10 mouse cellular contexts compared by ENCODE assay signal in the genomic region with DNA sequence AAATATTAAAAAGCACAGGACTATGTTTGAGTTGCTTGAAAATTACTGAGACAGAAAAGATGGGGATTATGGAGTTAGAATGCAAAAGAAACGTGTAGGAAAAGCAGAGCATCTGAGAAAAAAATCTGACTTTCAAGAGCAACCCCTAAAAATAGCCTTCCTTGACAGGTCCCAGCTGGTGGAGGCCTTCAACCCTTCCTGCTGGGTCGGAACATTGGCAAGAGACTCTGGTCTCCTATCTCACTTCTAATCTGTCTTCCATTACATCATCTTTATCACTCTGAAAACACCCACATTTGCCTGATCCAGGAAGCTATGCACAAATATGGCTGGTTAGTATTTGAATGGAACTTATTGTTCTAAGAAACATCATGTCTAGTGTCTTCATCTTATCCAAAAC.
DNase-seq lines count a peak whose midpoint lies in the region; ATAC-seq and TF ChIP-seq lines count a peak whose summit lies in the region.
"Had no signal": no experiment of that assay in that cellular context is flagged by ENCODE, and none has a peak within 500 bp of the region (broad histone marks: within the 10 kb centered on the region; RNA-seq: fewer than 3 reads in every experiment).

No protein-coding gene starts in this region.

- no peak for DNase-seq in heart, postnatal 36 days
- peak; percentile 15 for DNase-seq in adrenal gland, postnatal 14 days
- DNase-seq in heart, postnatal 4 days = peak; percentile 30
- DNase-seq in lung, embryonic 14.5 days = peak; percentile 69
- no peak for DNase-seq in thymus, postnatal 14 days
- DNase-seq in hindbrain, postnatal 0 days (ENCODE audit: low spot score) = no peak
- DNase-seq: layer of hippocampus, postnatal 36 days; liver had no signal

- H3K27ac ChIP-seq in heart, embryonic 15.5 days = no peak overlapping the region
- no peak overlapping the region for H3K27ac ChIP-seq in lung, embryonic 14.5 days (ENCODE audit: low read depth)
- H3K27ac ChIP-seq in hindbrain, postnatal 0 days = no peak overlapping the region

- H3K9me3 ChIP-seq in heart, embryonic 15.5 days (replicated peaks) = no peaks in the 10 kb centered on the region
- no peaks in the 10 kb centered on the region for H3K9me3 ChIP-seq in lung, embryonic 14.5 days (ENCODE audit: low read depth, low read length)
- H3K9me3 ChIP-seq in hindbrain, postnatal 0 days (ENCODE audit: low read length) = no peaks in the 10 kb centered on the region

- no peaks in the 10 kb centered on the region for H3K4me1 ChIP-seq in heart, embryonic 15.5 days (replicated peaks)
- H3K4me1 ChIP-seq in lung, embryonic 14.5 days (ENCODE audit: insufficient read depth) = no peaks in the 10 kb centered on the region
- no peaks in the 10 kb centered on the region for H3K4me1 ChIP-seq in hindbrain, postnatal 0 days (ENCODE audit: insufficient read depth, low read length)

- H3K4me3 ChIP-seq in heart, embryonic 15.5 days = no peak overlapping the region
- no peak overlapping the region for H3K4me3 ChIP-seq in lung, embryonic 14.5 days (ENCODE audit: low read depth, low read length)
- no peak overlapping the region for H3K4me3 ChIP-seq in hindbrain, postnatal 0 days (ENCODE audit: low read length)

- TF ChIP-seq CTCF in lung, embryonic 14.5 days (IDR thresholded peaks at IDR 0.05; ENCODE audit: low read depth) = no peak
- no peak for TF ChIP-seq CTCF in hindbrain, postnatal 0 days (IDR thresholded peaks at IDR 0.05; ENCODE audit: low read depth)

- ATAC-seq in heart, embryonic 15.5 days (replicated peaks; ENCODE audit: insufficient number of reproducible peaks, insufficient read depth, low FRiP score, low read depth) = peak; percentile 47; the same call in 1 of the 2 replicates
- ATAC-seq in lung, embryonic 14.5 days (ENCODE audit: insufficient read depth) = peak; percentile 74; the same call in 1 of the 2 replicates
- ATAC-seq in hindbrain, postnatal 0 days = no peak
- ATAC-seq: hindbrain, embryonic 16.5 days had no signal

- H3K4me2 ChIP-seq in heart, embryonic 15.5 days = no peak overlapping the region
- no peak overlapping the region for H3K4me2 ChIP-seq in lung, embryonic 14.5 days
- H3K4me2 ChIP-seq in hindbrain, postnatal 0 days (ENCODE audit: low read depth, low read length) = no peak overlapping the region

- intact Hi-C loops in heart, postnatal 36 days (cut with DNase I) = no loop called here

- H3K27me3 ChIP-seq in heart, embryonic 15.5 days = no peaks in the 10 kb centered on the region
- H3K27me3 ChIP-seq in lung, embryonic 14.5 days (ENCODE audit: insufficient read depth, low read length) = no peaks in the 10 kb centered on the region
- no peaks in the 10 kb centered on the region for H3K27me3 ChIP-seq in hindbrain, postnatal 0 days (ENCODE audit: insufficient read depth, low read length)

- H3K36me3 ChIP-seq in heart, embryonic 15.5 days = no peaks in the 10 kb centered on the region
- H3K36me3 ChIP-seq in lung, embryonic 14.5 days (ENCODE audit: insufficient read depth) = no peaks in the 10 kb centered on the region
- no peaks in the 10 kb centered on the region for H3K36me3 ChIP-seq in hindbrain, postnatal 0 days (ENCODE audit: insufficient read depth, low read length)

- WGBS in heart, embryonic 15.5 days = 10% methylated on average over 2 of the region's 2 CpGs
- WGBS in lung, embryonic 14.5 days = 13% methylated on average over 2 of the region's 2 CpGs
- WGBS in hindbrain, postnatal 0 days = 53% methylated on average over 2 of the region's 2 CpGs

- no peak overlapping the region for H3K9ac ChIP-seq in heart, embryonic 15.5 days
- no peak overlapping the region for H3K9ac ChIP-seq in lung, embryonic 14.5 days
- H3K9ac ChIP-seq in hindbrain, postnatal 0 days (replicated peaks; ENCODE audit: low read length) = no peak overlapping the region

Comparison
In these comparisons a context has a peak if more than half of its experiments do, and no peak if none do; other contexts are left out.
1. DNase-seq: peak in adrenal gland, postnatal 14 days (single experiment), heart, postnatal 4 days (single experiment) and lung, embryonic 14.5 days (single experiment); none in heart, postnatal 36 days (0 of 2), thymus, postnatal 14 days (single experiment) and hindbrain, postnatal 0 days (single experiment).